Comparison of ENCODE assay signal across 13 mouse cellular contexts in the genomic region with DNA sequence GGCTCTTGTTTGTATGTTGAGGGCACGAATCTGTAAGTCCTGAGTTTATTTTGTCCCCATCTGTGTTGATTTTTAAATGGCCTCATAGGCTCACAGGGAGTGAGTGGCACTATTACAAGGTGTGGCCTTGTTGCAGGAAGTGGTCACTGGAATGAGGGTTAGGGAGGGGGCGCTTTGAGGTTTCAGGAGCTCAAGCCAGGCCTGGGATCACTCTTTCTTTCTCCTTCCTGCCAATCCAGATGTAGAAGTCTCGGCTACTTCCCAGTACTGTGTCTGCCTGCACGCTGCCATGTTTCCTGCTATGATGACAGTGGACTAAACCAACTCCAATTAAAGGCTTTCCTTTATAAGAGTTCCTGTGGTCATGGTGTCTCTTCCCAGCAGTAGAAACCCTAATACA.
"Had no signal": no experiment of that assay in that cellular context is flagged by ENCODE, and none has a peak within 500 bp of the region (broad histone marks: within the 10 kb centered on the region; RNA-seq: fewer than 3 reads in every experiment).

No protein-coding gene starts in this region.

- H3K9ac ChIP-seq: limb, embryonic 15.5 days; liver, embryonic 12.5 days; lung, embryonic 15.5 days; midbrain, embryonic 12.5 days had no signal

- H3K4me3 ChIP-seq: layer of hippocampus, adult 2 months; limb, embryonic 15.5 days; liver, embryonic 12.5 days; lung, embryonic 15.5 days; megakaryocyte, embryonic 14.5 days; midbrain, embryonic 12.5 days had no signal

- H3K27ac ChIP-seq: limb, embryonic 15.5 days; liver, embryonic 12.5 days; lung, embryonic 15.5 days; macrophage; midbrain, embryonic 12.5 days had no signal

- H3K9me3 ChIP-seq: limb, embryonic 15.5 days; liver, embryonic 12.5 days; lung, embryonic 15.5 days; megakaryocyte, embryonic 14.5 days; midbrain, embryonic 12.5 days had no signal

- H3K4me2 ChIP-seq: limb, embryonic 15.5 days; liver, embryonic 12.5 days; lung, embryonic 15.5 days; midbrain, embryonic 12.5 days had no signal

- H3K27me3 ChIP-seq: limb, embryonic 15.5 days; lung, embryonic 15.5 days had no signal

- ATAC-seq: liver, embryonic 12.5 days; midbrain, embryonic 16.5 days had no signal

- DNase-seq: kidney, postnatal 10 days; kidney, postnatal 4 days; lung, postnatal 14 days; right cerebral cortex, postnatal 25 days; thymus, postnatal 36 days had no signal

- H3K36me3 ChIP-seq: limb, embryonic 15.5 days; liver, embryonic 12.5 days; lung, embryonic 15.5 days; midbrain, embryonic 12.5 days had no signal
